Mouse (Mus musculus): ENCODE results near the gene Pdzk1.

GRCm38 (mm10) chr3:96813591-96814244, 15.4 kb upstream of the Pdzk1 start:
- no peak for TF ChIP-seq CTCF (IDR thresholded peaks at IDR 0.05; ENCODE audit: low read depth)
- no peak for TF ChIP-seq EP300 (IDR thresholded peaks at IDR 0.05; ENCODE audit: low read depth)
